Mouse (Mus musculus): Measurements from ENCODE around the gene Pate2. TPM values are rescaled to one million over a fixed set of nuclear protein-coding genes. Genes with fewer than 3 reads are reported as not detected.

Pate2 gene
- total and polyA plus RNA-seq, 3 experiments, result 0.06 TPM; not detected in 2

DNA sequence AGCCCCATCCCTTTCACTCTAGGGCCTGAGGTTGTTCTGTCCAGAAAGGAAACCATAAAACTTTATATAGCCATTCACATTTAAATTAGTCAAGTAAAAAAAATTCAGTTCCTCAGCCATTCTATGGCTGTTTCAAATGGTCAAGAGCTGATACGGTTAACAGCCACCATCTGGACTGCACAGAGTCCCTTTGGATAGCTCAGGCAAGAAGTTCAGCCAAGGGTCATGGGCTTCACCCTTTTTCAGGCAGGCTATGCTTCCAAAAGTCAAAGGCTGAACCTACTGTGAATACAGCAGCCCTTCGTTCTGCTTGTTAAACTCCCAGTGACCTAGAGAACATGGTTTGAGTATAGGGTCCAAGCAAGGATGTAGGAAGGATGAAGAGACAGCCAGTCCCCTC, 25.4 kb upstream of the Pate2 start:
- Histone ChIP-seq H3K27ac (no peak overlapping the region), H3K4me1 (ENCODE audit: control insufficient read depth, insufficient read depth, low read length) (no peaks in the 10 kb centered on the region), H3K4me3 (no peak overlapping the region), H3K9ac (ENCODE audit: low read depth, low read length) (no peak overlapping the region), H3K36me3 (ENCODE audit: control insufficient read depth, insufficient read depth, low read length) (no peaks in the 10 kb centered on the region), H3K27me3 (ENCODE audit: control insufficient read depth, insufficient read depth, low read length) (no peaks in the 10 kb centered on the region), H3K79me2 (replicated peaks; ENCODE audit: control insufficient read depth, insufficient read depth, low read length) (no peaks in the 10 kb centered on the region)
- WGBS, result 58% methylated on average over 2 of the region's 2 CpGs
- intact Hi-C loops (cut with DNase I), result loop anchor here (10.0 kb wide), 1 partner anchor 510 kb away; no protein-coding TSS in a partner anchor
- DNase-seq, result peak in 1 of 2 experiments; percentile 15
- no peak for TF ChIP-seq EP300 (IDR thresholded peaks at IDR 0.05; ENCODE audit: insufficient read depth, low read depth, low read length)
- no peak for TF ChIP-seq CTCF (IDR thresholded peaks at IDR 0.05)
- no peak for TF ChIP-seq POLR2A (IDR thresholded peaks at IDR 0.05; ENCODE audit: insufficient read depth, low read depth, low read length)

DNA sequence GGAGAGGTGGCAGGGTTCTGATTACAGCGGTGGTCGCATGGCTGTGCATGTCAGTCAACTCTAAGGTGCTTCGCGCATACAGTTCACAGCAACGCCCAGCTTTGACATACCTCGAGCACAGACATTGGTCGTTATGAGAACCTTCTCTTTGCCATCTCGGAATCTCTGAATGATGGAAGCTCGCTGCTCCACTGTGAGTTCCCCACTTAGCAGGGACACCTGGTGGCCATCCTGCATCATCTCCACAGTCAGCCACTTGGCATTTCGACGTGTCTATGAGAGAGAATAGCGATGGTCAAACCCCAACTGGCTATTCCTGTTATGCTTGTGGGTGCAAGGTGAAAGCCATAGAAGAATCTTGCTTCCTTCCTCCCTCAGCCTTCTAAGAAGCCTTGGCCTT, 24.4 kb upstream of the Pate2 start:
- H3K9ac ChIP-seq (ENCODE audit: low read depth, low read length), result no peak overlapping the region
- H3K36me3 ChIP-seq (ENCODE audit: control insufficient read depth, insufficient read depth, low read length), result no peaks in the 10 kb centered on the region
- no peak for DNase-seq
- intact Hi-C loops (cut with DNase I), result loop anchor here (10.0 kb wide), 1 partner anchor 511 kb away; no protein-coding TSS in a partner anchor
- H3K4me3 ChIP-seq, result no peak overlapping the region
- H3K4me1 ChIP-seq (ENCODE audit: control insufficient read depth, insufficient read depth, low read length), result no peaks in the 10 kb centered on the region
- no peaks in the 10 kb centered on the region for H3K27me3 ChIP-seq (ENCODE audit: control insufficient read depth, insufficient read depth, low read length)
- H3K79me2 ChIP-seq (replicated peaks; ENCODE audit: control insufficient read depth, insufficient read depth, low read length), result no peaks in the 10 kb centered on the region
- no peak overlapping the region for H3K27ac ChIP-seq
- TF ChIP-seq EP300 (IDR thresholded peaks at IDR 0.05; ENCODE audit: insufficient read depth, low read depth, low read length) (no peak), CTCF (IDR thresholded peaks at IDR 0.05) (no peak), POLR2A (IDR thresholded peaks at IDR 0.05; ENCODE audit: insufficient read depth, low read depth, low read length) (no peak)
- WGBS, result 66% methylated on average over 12 of the region's 12 CpGs

DNA sequence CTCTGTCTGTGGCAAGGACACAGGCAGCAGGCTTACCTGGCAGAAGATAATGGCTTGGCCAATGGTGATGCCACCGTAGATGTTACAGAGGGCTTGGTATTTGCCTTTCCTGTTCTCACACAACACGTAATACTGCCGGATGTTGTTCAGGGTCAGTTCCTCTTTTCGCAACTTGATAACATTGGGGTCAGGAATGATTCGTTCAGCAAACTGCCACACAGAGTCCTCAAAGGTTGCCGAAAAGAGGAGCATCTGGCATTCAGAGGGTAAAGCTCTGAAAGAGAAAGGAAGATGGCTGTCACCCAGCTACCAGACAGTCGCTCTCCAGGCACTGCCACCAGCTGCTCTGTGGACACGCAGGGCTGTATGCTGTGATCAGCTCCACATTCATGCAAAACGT, 23.3 kb upstream of the Pate2 start:
- WGBS, result 55% methylated on average over 9 of the region's 9 CpGs
- H3K4me1 ChIP-seq (ENCODE audit: control insufficient read depth, insufficient read depth, low read length), result no peaks in the 10 kb centered on the region
- H3K4me3 ChIP-seq, result no peak overlapping the region
- no peak for DNase-seq
- H3K9ac ChIP-seq (ENCODE audit: low read depth, low read length), result no peak overlapping the region
- H3K79me2 ChIP-seq (replicated peaks; ENCODE audit: control insufficient read depth, insufficient read depth, low read length), result no peaks in the 10 kb centered on the region
- no peaks in the 10 kb centered on the region for H3K36me3 ChIP-seq (ENCODE audit: control insufficient read depth, insufficient read depth, low read length)
- intact Hi-C loops (cut with DNase I), result loop anchor here (10.0 kb wide), 1 partner anchor 512 kb away; no protein-coding TSS in a partner anchor
- TF ChIP-seq POLR2A (IDR thresholded peaks at IDR 0.05; ENCODE audit: insufficient read depth, low read depth, low read length), result no peak
- TF ChIP-seq EP300 (IDR thresholded peaks at IDR 0.05; ENCODE audit: insufficient read depth, low read depth, low read length), result no peak
- TF ChIP-seq CTCF (IDR thresholded peaks at IDR 0.05), result no peak
- no peaks in the 10 kb centered on the region for H3K27me3 ChIP-seq (ENCODE audit: control insufficient read depth, insufficient read depth, low read length)
- no peak overlapping the region for H3K27ac ChIP-seq

DNA sequence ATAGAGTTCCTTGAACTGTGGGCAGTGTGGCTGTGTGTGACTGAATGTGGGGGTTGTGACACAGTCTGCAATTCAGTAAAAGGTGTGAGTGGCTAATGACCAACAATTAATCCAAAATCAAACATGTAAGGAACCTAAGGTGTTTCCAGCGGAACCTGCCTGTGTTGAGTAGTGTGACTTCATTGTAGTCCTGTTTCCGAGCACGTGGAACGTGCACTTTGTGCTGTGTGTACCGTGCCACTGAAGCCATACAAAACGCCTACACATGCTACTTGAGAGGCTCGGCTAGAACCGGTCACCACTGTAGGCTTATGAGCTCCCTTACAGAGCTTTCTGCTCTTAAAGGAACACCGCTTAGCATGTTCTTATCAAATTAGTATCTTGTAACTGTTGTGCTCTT, 21.6 kb upstream of the Pate2 start:
- H3K9ac ChIP-seq (ENCODE audit: low read depth, low read length), result no peak overlapping the region
- intact Hi-C loops (cut with DNase I), result loop anchor here (10.0 kb wide), 1 partner anchor 514 kb away; no protein-coding TSS in a partner anchor
- no peaks in the 10 kb centered on the region for H3K36me3 ChIP-seq (ENCODE audit: control insufficient read depth, insufficient read depth, low read length)
- H3K4me1 ChIP-seq (ENCODE audit: control insufficient read depth, insufficient read depth, low read length), result no peaks in the 10 kb centered on the region
- no peak overlapping the region for H3K4me3 ChIP-seq
- DNase-seq, result no peak
- no peaks in the 10 kb centered on the region for H3K79me2 ChIP-seq (replicated peaks; ENCODE audit: control insufficient read depth, insufficient read depth, low read length)
- H3K27me3 ChIP-seq (ENCODE audit: control insufficient read depth, insufficient read depth, low read length), result no peaks in the 10 kb centered on the region
- H3K27ac ChIP-seq, result no peak overlapping the region
- TF ChIP-seq EP300 (IDR thresholded peaks at IDR 0.05; ENCODE audit: insufficient read depth, low read depth, low read length), result no peak
- no peak for TF ChIP-seq POLR2A (IDR thresholded peaks at IDR 0.05; ENCODE audit: insufficient read depth, low read depth, low read length)
- no peak for TF ChIP-seq CTCF (IDR thresholded peaks at IDR 0.05)
- WGBS, result 77% methylated on average over 9 of the region's 9 CpGs

DNA sequence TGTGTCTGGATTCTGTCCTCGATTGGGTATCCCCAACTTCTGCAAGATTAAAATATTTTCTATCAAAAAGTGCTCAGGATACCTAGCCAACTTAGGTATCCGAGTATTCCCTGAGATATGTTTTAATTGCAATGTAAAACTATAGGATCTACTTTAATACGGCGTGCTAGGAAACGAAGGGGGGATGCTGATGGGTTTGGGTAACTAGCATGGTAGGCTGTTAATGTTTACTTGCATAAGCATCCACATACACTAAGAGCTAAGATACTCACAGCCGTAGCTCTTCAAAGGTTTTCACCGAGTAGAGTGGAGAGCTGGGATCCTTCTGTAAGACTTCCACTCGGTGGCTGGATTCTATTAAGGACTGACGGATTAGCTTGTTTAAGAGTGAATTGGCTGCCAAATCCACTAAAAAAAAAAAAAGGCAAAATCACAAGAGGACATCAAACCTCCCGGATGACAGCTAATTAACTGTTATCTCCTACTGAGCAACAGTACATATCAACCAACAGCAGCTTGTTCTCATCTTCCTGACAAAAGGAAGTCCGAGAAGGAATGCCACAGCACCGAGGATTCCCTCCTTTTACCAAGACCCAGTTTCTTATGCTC, 13.5 kb upstream of the Pate2 start:
- Histone ChIP-seq H3K9ac (ENCODE audit: low read depth, low read length) (no peak overlapping the region), H3K27me3 (ENCODE audit: control insufficient read depth, insufficient read depth, low read length) (peaks cover 12% of the 10 kb centered on the region), H3K27ac (no peak overlapping the region), H3K79me2 (replicated peaks; ENCODE audit: control insufficient read depth, insufficient read depth, low read length) (no peaks in the 10 kb centered on the region; the same call in 1 of the 2 replicates), H3K4me1 (ENCODE audit: control insufficient read depth, insufficient read depth, low read length) (no peaks in the 10 kb centered on the region; the same call in 1 of the 2 replicates), H3K4me3 (no peak overlapping the region), H3K36me3 (ENCODE audit: control insufficient read depth, insufficient read depth, low read length) (no peaks in the 10 kb centered on the region)
- TF ChIP-seq EP300 (IDR thresholded peaks at IDR 0.05; ENCODE audit: insufficient read depth, low read depth, low read length), result no peak
- TF ChIP-seq CTCF (IDR thresholded peaks at IDR 0.05), result no peak
- no peak for TF ChIP-seq POLR2A (IDR thresholded peaks at IDR 0.05; ENCODE audit: insufficient read depth, low read depth, low read length)
- DNase-seq, result no peak
- WGBS, result 50% methylated on average over 12 of the region's 12 CpGs
- intact Hi-C loops (cut with DNase I), result no loop called here

DNA sequence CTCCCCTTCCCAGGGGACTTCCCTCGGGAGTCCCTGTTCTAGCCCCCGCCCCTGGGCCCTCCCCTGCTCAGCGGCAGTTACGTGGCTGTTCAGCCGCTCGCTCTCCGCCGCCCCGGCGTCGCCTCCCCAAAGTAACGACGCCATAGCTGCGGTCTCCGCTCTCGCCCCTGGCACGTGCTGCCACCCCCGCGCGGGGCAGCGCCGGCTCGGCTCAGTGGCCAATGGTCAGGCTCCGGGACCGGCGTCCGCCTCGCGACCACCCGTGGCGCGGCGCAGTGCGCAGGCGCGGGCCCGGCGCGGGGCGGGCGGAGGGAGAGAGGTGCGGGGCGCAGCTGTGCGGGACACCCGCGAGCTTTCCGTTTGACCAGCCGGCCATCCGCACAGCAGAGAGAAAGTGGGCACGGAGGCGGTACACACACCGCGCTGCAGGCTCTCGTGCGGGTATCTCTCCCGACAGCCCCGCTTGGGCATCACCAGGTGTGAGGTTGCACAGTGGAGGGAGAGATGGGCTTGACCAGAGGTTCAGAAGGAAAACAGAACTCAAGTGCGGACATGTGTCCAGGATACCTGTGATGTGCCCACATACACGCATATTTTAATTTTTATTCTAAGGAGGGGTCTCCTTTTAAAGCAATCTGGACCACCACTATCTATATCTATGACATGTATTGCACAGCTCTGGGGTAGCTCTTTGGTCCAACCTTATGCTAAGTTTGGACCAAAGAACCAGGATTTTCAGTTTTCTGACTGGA, 11.7 kb upstream of the Pate2 start, which contains the start of the genes Ddx25 and Pus3:
Gene Ddx25 (minus strand): TSS at position 272 of the 752 bp plus-strand sequence.
Gene Pus3 (plus strand): TSS at position 339 of the 752 bp plus-strand sequence.
- peak within 1 kb of the TSS; percentile 54 for H3K9ac ChIP-seq (ENCODE audit: low read depth, low read length)
- no peaks in the 10 kb centered on the region; the same call in 1 of the 2 replicates for H3K79me2 ChIP-seq (replicated peaks; ENCODE audit: control insufficient read depth, insufficient read depth, low read length)
- no peak for TF ChIP-seq CTCF (IDR thresholded peaks at IDR 0.05)
- TF ChIP-seq POLR2A (IDR thresholded peaks at IDR 0.05; ENCODE audit: insufficient read depth, low read depth, low read length), result no peak
- TF ChIP-seq EP300 (IDR thresholded peaks at IDR 0.05; ENCODE audit: insufficient read depth, low read depth, low read length), result no peak
- no peaks in the 10 kb centered on the region; the same call in 1 of the 2 replicates for H3K4me1 ChIP-seq (ENCODE audit: control insufficient read depth, insufficient read depth, low read length)
- peak within 1 kb of the TSS; percentile 85 for H3K4me3 ChIP-seq
- WGBS, result 2% methylated on average over 59 of the region's 59 CpGs
- intact Hi-C loops (cut with DNase I), result no loop called here
- H3K27me3 ChIP-seq (ENCODE audit: control insufficient read depth, insufficient read depth, low read length), result peaks cover 12% of the 10 kb centered on the region
- peak; percentile 18 to 34 for DNase-seq
- H3K27ac ChIP-seq, result peak within 1 kb of the TSS; percentile 60
- no peaks in the 10 kb centered on the region for H3K36me3 ChIP-seq (ENCODE audit: control insufficient read depth, insufficient read depth, low read length)

All from heart, adult 2 months (tissue).